Mouse (Mus musculus): Measurements from ENCODE around the gene Lrba.

DNA sequence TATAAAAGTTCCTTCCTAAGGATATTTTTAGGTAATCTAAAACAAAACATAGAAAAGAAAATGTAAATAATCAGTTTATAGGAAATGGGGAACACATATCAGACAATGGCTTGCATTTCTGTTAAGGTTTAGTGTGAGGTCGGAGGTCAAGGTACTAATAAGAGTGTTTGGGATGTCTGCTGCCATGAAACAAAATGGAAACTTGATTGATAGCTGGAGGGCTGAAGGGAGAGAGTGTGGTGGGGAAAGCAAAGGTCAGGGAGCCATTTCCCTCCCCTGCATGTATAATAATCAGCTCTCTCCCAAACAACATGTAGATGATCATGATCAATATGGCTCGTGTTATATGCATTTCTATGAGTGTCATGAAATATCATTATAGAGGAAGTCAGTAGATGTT is 150.8 kb downstream of the Lrba start:
- TF ChIP-seq IRF4 (IDR thresholded peaks at IDR 0.05; ENCODE audit: low read depth, low read length) (no peak), UBTF (IDR thresholded peaks at IDR 0.05; ENCODE audit: low read depth, low read length) (no peak), HCFC1 (IDR thresholded peaks at IDR 0.05; ENCODE audit: low read depth, low read length) (no peak), POLR2A (IDR thresholded peaks at IDR 0.05; ENCODE audit: low read depth, low read length) (no peak), CTCF (conservative IDR thresholded peaks at IDR 0.05 in 1 of 2, IDR thresholded peaks at IDR 0.05 in 1 of 2; ENCODE audit: low read depth in 2 of 2, low read length in 2 of 2) (no peak)

All from CH12.LX (cell line).